Mouse (Mus musculus) kidney, adult 11 months (tissue): Measurements from ENCODE around the gene Styk1.

Experiments used
- DNase-seq: peaks from one replicate; pipeline ENCODE4 v3.0.0; 2022

The Styk1 gene

DNA sequence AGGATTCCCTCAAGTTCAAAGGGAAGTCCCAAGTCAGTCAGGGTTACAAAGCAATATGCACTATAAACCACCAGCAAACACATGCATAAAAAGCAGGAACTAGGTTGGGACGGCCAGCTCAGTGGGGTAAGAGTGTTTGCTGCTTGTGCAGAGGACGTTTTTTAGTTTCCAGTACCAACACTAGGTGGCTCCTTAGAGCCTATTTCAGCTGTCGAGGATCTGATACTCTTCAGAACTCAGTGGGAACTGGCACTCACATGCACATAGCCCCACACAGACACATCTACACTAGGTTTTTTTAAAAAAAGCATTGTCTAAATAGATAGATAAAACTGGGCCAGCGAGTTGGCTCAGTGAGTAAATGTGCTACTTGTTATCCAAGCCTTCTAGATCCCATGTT is 13.7 kb upstream of the Styk1 start:
- DNase-seq = no peak

DNA sequence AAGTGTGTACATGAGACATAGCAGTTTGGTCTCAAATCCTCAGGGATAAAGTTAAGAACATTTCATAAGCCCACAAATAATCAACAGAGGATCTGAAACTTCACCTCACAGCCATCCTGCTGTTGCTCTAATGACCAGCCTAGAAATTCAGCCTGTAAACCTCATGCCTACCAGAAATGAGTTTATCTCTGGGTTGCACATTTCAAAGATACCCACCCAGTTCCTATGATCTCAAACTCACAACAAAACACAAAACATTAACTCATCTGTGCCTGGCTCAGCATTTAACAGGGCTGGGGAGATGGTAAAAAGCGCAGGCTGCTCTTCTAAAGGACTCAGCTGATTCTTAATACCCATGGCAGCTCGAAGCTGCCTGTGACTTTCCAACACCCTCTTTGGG is 11.0 kb upstream of the Styk1 start:
- DNase-seq = no peak

DNA sequence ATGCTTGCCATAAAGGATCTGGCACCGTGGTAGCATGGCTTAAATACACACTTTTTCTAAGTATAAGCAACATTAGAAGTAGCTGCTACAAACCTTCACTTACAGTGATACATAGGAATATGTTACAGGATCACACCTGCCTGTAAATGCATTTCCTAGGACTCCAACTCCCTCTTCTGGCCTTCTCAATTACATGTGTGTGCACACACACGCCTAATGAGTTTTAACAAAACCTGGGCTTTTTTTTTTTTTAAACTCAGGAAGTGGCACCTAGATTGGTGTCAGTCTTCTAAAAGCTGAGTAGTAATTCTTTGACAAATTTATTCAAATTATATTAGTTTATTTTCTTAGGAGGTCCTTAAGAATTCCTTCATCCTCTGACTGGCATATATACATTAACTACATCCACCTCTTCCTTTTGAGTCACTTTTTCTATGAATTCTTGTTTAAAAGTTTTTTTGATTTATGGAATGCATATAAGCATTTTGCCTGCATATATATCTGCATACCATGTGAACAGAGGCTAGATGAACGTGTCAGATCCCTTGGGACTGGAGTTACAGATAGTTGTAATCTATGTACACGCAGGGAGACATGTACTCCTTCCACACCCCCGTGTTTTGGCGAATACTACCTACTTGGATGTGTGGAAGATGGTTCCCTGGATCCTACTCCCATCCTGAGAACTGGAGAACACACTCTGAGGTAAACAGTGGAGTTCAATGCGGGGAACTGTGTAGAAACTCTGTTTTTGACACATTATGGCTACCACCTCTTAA is 9.8 kb upstream of the Styk1 start:
- DNase-seq = no peak

DNA sequence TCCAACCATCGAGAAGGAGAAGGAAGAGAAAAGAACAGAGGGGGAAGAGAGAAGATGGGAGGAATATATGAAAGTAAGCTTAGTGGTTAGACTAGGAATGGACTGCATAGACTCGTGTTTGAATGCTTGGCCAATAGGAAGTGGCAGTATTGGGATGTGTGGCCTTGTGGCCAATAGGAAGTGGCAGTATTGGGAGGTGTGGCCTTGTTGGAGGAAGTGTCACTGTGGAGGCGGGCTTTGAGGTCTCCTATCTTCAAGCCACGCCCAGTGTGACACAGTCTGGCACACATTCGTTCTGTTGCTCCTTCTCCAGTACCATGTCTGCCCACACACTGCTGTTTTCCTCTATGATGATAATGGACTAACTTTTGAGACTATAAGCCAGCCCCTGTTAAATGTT is 7.3 kb upstream of the Styk1 start:
- DNase-seq = no peak

DNA sequence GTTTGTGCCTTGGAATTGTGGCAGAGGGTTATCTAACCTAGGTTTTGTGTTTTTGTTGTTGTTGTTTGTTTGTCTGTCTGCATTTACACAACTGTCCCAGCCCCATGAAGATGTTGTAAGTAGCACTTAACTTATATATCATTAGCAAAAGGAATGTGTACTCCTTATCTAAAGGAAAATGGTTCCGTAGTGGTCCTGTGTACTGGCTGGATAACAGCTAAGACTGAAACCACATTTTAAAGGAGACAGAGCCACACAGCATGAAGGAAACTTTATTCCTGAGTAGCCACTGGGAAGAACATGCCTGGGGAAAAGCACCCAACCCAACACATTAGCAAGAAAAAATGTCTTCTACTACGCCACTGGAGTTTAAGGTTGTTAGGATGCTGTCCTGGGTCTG is 6.1 kb upstream of the Styk1 start:
- no peak for DNase-seq

DNA sequence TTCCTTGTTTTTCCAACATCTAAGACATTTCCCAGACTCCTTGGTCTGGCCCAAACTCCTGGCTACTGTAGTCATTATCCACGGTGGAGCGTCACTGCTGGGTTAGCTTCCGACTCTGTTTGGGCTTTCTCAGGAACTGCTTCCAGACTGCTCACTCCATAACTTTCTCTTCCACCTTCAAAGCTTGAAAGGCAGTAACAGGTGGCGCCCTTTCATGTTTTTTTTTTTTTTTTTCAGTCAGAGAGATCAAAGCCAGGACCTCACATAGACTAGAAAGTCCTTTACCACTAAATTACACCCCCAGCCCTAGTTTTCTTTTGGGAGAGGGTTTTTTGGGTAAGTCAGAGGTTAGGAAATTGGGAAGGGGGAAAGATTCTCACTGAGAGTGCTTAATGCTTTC is 1.5 kb upstream of the Styk1 start:
- no peak for DNase-seq

DNA sequence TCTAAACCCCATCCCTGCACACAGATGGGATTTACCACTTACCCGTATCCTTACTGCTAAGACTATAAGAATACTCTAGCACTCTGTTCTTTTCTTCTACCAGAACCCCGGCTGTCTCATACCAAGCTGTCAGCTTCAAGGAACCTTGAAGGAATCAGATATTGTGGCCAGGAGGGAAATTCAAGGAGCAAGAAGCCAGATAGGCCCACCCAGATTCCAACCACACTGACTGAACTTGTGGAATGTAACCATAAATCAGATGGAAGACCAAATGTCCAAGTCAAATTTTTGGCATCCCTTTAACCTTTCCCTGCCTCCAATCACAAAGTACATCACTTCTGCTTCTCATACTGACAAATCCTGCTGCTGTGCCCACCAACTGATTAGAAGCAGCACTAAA is 6.4 kb downstream of the Styk1 start:
- DNase-seq = no peak

DNA sequence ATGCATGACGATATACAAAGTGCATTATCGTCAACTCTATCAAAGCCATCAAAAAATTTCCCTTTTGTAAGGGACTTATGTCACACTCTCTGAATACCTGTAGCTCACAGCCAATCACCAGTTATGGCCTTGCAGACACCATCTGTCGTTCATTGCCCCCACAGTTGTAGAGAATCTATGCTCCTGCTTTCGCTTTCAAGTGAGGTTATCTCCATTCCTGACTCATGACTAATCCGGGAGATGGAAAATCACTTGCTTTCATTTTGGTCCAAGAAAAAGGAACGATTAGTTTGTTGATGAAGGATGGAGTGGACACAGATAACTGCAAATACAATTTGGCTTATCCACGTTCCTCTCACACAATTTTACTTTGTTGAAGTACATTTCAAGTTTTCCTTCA is 9.1 kb downstream of the Styk1 start:
- no peak for DNase-seq

DNA sequence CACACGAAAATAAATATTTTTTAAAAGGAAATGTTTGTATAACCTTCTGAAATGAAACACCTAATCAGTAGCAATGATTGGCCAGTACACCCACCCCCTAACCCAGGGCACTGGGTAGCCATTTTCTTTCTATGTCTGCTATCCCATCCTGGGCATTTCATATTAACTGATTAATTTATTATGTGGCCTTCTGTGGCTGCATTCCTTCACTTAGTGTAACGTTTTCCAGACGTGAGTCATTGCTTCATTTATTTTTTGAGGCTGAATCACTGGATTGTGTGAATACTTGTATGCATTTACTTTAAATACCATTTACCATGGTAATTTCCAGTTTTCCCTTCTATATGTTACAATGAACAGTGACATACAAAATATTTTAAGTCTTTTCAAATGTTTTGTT is 13.3 kb downstream of the Styk1 start:
- no peak for DNase-seq

DNA sequence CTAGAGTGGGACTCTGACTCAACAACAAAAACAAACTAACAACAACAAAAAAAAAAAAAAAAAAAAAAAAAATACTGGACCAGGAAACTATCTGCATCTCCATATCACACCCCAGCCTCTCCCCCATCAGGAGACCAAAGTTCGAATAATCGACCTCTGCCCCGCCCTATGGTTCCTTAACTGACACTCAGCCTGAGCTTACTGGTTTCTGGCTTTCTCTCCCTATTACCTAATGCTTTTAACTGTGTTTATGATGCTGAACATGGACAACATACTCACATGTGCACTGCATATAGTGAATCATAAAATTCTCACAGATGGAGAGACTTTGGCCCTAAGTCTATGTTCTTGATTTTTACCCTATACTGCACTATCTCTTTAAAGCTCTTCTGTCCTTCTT is 14.1 kb downstream of the Styk1 start:
- DNase-seq = no peak

DNA sequence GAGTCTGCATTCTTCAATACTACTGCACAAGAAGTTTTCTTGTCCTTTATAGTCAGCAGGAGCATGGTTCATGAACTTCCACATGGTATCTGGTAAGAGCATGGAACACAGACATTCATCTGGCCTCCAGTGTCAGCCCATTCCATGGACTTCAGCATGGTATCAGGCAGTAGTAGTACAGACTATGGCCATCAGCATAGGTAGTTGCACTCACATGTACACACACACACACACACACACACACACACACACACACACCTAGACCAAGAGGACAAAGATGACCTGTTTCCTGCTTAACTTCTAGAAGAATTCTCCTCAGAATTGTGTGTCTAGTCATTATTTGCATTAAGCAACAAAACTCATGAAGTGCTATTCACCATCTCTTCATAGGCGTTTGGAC is 14.6 kb downstream of the Styk1 start:
- DNase-seq = no peak

DNA sequence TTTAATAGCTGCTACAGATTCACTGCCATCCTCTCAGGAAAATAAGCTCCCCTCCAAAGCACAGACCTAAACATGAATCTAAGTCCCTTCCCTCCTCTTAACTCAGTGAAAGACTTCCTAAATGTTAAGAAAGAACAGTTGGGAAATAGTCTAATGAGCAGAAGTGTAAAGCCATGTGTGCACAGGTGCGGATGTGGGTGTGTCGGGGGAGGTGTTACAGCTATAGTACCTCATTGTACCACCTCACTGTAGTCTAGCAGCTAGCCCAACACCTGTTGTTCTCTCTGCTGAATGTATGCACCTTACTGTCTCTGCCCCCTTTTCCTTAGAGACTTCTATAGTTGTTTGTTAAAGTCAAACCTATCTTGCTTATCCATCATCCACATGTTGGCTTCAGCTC is 26.3 kb downstream of the Styk1 start:
- DNase-seq = no peak

DNA sequence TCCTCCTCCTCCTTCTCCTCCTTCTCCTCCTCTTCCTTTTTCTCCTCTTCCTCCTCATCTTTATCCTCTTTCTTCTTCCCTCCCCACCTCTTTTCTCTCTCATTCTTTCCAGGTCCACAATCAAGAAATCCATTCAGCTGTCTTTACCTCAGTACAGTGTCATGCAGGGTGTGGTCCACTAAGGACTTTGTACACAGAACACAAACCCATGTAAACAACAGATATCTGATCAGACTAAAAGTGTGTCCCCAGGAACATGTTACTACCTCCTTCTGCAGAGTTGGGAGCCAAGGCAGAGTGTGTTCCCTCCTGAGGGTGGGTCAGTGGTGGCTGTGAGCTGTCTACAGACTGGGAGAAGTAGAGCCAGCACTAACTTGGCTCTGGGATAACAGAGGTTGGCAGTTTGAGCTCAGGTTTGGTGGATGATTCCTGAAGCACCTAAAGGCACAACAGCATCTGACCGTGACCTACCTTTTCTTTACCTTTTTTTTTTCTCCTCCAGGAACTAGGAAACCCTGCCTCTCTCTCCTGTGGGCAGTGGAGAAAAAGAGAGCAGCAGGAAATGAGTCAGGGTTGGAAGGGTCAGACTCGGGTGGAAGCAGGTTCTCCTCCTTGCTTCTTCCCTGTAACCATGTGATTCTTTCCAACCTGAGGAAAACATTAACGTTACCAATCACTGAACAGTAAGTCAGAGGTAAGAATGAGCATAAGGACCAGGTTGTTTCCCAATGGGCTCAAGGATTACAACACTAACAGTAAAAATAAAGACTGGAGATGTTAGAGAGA is 31.4 kb downstream of the Styk1 start:
- no peak for DNase-seq

DNA sequence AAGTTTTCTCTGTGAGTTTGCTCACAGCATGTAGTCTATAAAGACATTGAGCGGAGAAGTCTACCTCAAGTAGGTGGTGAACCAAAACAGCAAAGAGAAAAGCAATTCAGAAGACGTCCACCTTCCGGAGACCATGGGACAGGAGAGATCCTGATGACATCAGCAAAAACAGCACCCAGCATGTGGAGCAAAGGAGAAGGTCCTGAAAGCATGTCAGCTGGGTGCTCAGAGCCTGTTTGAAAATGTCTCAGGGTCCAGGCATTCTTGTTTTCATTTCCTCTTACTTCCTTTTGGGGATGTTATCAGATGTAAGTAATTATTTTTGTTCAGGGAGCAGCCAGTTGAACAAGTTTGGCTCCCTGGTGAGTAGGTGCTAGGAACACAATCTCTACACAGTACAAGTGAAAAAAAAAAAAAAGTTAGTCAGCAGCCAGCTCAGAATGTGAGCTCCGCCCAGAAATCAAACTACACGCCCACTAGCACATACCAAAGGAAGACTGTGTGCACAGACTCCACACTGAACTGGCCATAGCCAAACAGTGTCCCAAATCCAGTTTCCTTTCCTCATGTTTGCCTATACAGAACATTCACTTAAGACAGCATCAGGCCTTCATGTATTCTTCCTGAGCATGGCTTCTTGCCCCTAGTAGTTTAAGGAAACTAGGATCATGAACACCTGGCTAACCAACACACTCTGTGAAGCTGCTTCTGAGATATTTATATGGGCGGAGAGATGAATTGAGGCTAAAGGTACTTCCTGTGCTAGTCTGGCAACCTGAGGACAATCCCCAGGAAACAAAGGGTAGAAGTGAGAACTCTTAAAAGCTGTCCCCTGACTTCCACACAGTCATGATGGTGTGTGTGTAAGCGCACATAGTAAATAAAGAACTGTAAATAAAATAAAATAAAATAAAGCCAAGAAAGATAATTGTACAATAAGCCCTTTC is 37.0 kb downstream of the Styk1 start:
- DNase-seq = no peak

DNA sequence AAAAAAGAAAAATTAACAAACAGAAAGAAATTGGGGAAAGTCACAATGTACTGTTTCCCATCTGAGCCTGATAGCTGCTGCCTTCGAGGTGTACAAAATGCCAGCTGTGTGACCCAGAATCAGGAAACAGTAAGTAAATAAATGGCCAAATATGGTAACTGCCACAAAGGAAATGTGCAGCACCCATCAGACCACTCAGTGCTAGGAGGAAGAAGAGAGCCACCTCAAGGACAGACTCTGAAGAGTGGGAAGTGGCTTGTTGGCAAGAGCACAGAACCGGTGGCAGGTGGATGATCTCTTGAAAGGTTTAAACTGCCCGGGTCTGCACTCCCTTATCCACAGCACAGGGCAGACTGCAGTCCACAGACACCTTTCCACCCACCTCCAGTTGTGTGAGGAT is 45.4 kb downstream of the Styk1 start:
- DNase-seq = no peak

DNA sequence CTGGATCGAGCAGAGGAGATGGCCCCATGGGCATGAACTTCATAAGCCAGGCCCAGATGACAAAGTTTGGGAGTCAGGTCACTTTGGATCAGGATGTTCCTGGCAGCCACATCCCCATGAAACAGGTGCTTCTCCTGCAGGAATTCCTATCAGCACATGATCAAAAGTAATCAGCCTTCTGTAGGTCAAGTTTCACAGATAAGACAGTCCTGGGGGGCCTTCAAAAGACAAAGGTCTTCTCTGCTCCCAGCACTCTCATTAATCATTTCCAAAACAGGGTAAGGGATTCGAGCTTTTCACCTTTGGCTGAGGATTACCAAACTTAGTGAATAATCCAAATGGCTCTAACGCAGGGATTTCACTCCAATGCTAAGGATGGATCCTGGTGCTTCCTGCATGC is 48.6 kb downstream of the Styk1 start:
- no peak for DNase-seq

DNA sequence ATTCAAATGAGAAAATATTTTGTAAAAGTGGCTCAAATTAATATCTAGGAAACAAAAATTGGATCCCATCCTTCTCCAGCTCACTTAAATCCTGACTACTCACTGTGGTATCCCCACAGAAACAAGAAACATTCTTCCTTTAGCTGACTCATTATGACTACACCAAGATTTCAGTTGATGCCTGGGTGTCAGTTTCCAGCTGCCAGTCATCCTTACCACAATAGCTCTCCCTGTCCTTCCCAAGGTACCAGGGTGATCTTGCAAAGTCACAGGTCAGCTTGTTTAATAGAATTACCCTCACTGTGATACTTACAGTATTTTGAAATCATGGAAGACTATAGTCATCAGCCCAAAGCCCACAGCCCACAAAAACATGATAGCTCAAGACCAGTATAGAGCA is 54.9 kb downstream of the Styk1 start:
- DNase-seq = no peak

DNA sequence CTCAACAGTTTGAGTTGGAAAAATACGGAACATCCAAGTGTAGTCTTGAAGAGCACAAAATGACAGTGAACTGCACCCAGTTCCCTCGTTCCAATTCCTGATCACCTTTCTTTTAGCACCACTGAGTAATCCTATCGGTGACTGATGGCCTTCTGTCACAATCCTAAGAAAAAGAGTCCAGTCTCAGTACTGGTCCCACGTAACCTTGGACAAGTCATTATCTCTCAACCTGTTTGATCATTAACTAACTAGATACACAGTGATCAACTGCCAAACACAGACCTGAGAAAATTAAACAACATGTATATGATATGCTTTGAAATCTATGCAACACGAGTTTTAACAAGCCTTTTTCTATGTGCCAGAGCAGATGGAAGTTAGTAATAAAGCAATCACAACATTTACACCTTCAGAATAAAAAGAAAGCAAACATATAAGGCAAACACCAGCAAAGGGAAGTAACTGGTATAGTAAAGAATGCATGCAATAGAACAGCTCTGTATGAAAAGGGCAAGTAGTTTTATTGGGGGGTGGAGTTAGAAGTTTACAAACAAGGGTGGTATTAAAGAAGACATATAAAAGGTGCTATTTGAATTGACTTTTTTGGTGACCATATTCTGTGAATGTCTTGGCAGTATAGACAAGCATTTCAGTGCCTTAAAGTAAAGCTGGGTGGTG is 58.8 kb downstream of the Styk1 start:
- DNase-seq = no peak

DNA sequence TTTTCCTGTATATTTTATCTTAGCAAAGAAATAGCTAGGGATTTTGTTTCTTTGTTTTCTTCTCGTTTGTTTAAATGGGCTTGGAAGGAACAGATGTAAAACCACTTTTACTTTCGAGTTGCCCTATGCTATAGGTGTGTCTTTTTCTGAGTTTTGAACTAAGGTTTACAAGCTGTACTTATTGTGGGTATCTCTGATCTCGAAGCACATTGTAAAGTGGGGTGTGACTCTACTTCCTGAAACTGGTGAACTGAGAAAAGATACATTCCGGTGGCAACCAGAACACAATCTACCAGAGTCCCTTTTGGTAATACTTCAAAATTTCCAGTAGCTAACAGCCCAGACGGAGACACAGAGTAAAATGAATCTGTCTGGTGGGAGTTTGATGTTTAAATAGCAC is 59.5 kb downstream of the Styk1 start:
- DNase-seq = no peak

DNA sequence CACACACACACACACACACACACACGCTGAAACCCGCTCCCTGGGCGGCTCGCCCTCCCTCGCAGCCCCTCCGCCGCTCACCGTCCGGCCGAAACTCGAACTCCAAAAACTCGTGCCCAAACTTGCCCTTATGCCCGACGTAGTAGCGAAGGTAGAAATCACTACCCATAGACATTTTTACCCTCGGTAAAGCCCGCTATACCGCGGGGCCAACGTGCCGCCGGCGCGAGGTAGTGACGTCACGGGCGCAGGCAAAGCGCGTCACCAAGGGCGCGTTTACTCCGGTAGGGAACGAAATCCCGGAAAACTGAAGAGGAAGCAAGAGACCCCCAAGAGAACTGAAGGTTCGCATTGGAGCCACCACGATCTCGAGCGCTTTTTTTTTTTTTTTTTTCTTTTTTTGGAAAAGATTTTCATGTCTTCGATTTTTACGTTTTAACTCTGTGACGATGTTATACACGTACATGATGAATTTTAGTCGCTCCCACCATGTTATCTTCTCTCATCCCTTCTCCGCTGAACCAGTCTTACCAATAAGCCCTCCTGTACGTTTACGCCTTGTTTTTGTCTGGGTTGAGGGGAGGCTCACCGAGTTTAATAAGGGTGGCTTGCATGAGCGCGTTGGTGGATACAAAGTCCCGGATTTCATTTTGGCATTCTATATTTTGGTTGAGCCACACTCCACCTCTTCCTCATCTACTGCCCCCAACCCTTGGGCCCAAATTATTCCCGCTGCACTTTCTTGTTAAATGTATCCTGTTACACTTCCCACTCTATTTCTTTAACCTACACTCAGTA is 60.2 kb downstream of the Styk1 start, which contains the start of gene Magohb:
Gene Magohb (minus strand): TSS at position 254 of the 798 bp plus-strand sequence.
- DNase-seq = peak; percentile 65

DNA sequence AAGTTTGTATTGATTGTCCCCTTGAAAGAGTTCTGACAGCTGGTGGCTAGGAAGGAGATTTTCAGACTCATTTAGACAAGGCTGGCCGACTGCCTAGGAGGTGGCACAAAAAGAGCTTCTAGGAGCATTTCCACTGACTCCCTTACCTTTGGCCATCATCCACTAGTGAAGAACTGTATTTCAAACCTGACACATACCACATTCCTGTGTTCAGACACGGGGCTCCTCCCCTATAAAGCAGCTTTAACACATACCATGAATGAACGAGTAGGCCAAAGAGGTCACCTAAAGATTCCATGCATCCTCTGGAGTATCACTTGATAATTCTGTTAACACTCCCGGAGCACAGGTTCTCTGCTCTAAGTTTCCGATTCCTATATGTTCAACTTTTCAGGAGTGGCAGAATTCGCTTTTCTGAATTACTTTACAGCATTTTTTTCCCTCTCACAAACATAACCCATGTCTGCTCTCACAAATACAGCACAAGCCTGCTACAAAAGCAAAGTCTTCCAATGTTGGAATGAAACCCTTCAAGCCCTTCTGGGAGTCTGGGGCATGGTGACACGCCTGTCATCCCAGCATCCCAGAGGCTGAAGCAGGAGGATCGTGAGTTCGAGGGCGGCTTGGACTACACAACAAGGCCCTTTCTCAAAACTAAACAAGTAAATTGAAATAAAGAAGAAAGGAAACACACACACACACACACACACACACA is 61.0 kb downstream of the Styk1 start:
- no peak for DNase-seq
